Mouse (Mus musculus) megakaryocyte, adult 5-6 weeks (primary cell): ENCODE measurements around the gene Ndufaf3. TPM values are rescaled to one million over a fixed set of nuclear protein-coding genes. Genes with fewer than 3 reads are reported as not detected.

ENCODE experiments used
- ATAC-seq: 2 replicates; pipeline ENCODE4 v1.8.0; 2016; ENCODE audit warnings: mild to moderate bottlenecking, inconsistent platforms; ENCODE audit not compliant: poor library complexity, severe bottlenecking
- total RNA-seq, 2 experiments: library from RNA; stranded (forward) in 1 of 2; stranded (reverse) in 1 of 2; fragments of 153-499, 151-499 nt in 1 of 2; fragments of 221-1000, 200-1000 nt in 1 of 2; gene quantifications; 2 replicates each; pipeline versions ENCODE4 v1.2.3 to v1.2.4; 2015 to 2017

Gene Ndufaf3
- total RNA-seq, 2 experiments from 2014 or later: 22.7 to 40.7 TPM

DNA sequence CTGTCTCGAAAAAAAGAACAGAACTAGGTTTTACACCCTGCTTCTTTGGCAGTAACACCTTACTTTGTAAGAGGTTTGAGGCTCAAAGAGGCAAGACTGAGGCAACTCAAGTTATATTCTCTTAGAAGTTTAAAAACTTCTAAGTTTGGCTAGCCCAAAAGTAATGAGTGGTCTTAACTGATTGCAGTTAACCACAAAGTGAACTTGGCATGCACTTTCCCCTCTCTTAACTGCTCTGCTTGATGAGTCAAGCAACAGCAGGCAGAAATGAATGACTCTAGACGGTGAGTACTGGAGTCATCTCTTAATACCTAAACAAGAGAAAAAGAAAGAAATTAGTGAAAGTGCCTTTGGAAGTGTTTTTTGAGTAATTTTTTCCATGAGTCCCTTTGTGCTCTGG is 45.6 kb downstream of the Ndufaf3 start:
- ATAC-seq: no peak

DNA sequence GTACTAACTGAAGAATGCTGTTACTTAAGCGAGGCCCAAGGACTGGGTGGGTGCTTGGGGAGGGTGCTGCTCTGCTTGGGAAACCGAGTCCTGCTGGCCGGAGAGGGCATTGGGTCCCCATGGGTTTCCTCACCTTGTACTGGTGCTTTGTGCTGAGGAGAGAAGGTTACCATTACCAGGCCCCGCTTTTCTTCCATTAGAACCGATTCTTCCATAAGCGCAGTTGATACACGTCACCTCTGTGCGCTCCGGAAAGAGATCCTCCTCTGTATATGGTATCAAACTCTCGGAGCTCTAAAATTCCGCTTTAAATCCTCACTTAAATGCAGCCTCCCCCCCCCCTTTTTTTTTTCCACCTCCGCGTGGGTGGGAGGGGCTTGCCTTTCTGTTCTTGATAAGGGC is 49.3 kb downstream of the Ndufaf3 start:
- ATAC-seq: no peak; the same call in 1 of the 2 replicates

- ATAC-seq: peak; percentile 44
These were observed 49.8 kb downstream of the Ndufaf3 start for GRCm38 (mm10) chr9:108517253-108517930.

DNA sequence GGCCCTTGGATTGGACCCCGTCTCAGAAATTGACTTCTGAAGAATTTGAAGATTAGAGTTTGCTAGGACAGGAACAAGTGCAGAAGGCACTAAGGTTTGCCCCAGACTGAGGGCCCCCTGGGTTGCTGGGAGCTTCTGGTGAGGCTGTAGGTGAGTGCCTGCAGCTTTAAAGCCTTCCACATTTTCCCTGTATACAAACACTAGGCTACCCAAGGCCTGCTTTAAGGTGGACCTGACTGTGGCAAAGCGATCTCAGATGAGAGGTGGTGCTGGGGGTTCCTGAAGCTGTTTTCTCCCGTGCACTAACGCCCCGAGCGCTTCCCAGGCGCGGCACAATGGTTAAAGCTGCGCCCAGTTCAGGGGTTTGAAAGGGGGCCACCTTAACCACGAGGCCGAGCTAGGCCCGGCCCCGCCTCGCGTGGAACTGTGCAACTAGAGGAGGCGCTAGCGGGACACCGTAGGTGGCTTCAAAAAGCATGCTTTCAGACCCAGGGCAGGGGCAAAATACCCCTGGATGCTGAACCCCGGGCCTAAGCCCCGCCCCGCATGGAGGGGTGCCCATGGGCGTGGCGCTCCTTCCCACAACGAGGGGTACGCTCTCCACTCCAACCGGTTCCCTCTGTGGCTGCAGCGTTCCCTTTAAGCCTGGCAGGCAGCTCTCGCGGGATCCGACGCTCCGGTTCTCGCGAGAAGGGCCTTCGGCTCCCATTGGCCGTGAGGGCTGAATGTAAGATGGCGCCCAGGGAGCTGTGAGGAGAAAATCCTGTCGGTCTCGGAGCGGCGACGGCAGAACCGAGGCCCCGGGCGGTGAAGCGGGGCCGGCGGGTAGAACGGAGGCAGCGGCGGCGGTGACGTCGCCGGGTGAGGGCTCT is 50.6 kb downstream of the Ndufaf3 start, which contains the start of gene Qrich1:
Gene Qrich1, plus strand, starts transcription at position 427 of the 872 bp plus-strand sequence.
- peak; percentile 94 for ATAC-seq

Other genes with a start within 250 kb of the Ndufaf3 start
- gene Gpx1, start 228.5 kb downstream of the Ndufaf3 start, total RNA-seq (2015): 2,393 and 2,822 TPM in 2 replicates
- gene Gpx1, start 228.5 kb downstream of the Ndufaf3 start, total RNA-seq (2017): 1,668 and 1,978 TPM in 2 replicates
- gene Usp4, start 219.6 kb downstream of the Ndufaf3 start, total RNA-seq (2015): 144 and 148 TPM in 2 replicates
- gene Usp4, start 219.6 kb downstream of the Ndufaf3 start, total RNA-seq (2017): 75.0 and 78.7 TPM in 2 replicates
- 0.47 and 0.98 TPM in 2 replicates for gene 1700102P08Rik, start 174.6 kb downstream of the Ndufaf3 start, total RNA-seq (2015)
- gene 1700102P08Rik, start 174.6 kb downstream of the Ndufaf3 start, total RNA-seq (2017): 1.4 and 3.0 TPM in 2 replicates
- not detected in 2 replicates for gene Ccdc36, start 138.9 kb downstream of the Ndufaf3 start, total RNA-seq (2015)
- 0.15 and 0.28 TPM in 2 replicates for gene Ccdc36, start 138.9 kb downstream of the Ndufaf3 start, total RNA-seq (2017)
- not detected in 2 replicates for gene BC048562, start 131.0 kb downstream of the Ndufaf3 start, total RNA-seq (2015)
- gene BC048562, start 131.0 kb downstream of the Ndufaf3 start, total RNA-seq (2017): not detected in 2 replicates
- 26.7 and 29.4 TPM in 2 replicates for gene Ccdc71, start 106.9 kb downstream of the Ndufaf3 start, total RNA-seq (2015)
- gene Ccdc71, start 106.9 kb downstream of the Ndufaf3 start, total RNA-seq (2017): 10.9 and 12.8 TPM in 2 replicates
- 0.16 and 0.33 TPM in 2 replicates for gene Klhdc8b, start 105.9 kb downstream of the Ndufaf3 start, total RNA-seq (2015)
- gene Klhdc8b, start 105.9 kb downstream of the Ndufaf3 start, total RNA-seq (2017): 1.0 and 1.3 TPM in 2 replicates
- gene Lamb2, start 87.7 kb downstream of the Ndufaf3 start, total RNA-seq (2015): 0.13 and 0.73 TPM in 2 replicates
- gene Lamb2, start 87.7 kb downstream of the Ndufaf3 start, total RNA-seq (2017): 0.33 and 0.37 TPM in 2 replicates
- 29.3 and 33.2 TPM in 2 replicates for gene Usp19, start 76.8 kb downstream of the Ndufaf3 start, total RNA-seq (2015)
- 34.8 and 36.3 TPM in 2 replicates for gene Usp19, start 76.8 kb downstream of the Ndufaf3 start, total RNA-seq (2017)
- 120 and 137 TPM in 2 replicates for gene Qars, start 59.7 kb downstream of the Ndufaf3 start, total RNA-seq (2015)
- 130 and 144 TPM in 2 replicates for gene Qars, start 59.7 kb downstream of the Ndufaf3 start, total RNA-seq (2017)
- 68.1 and 74.0 TPM in 2 replicates for gene Qrich1, start 50.6 kb downstream of the Ndufaf3 start, total RNA-seq (2015)
- gene Qrich1, start 50.6 kb downstream of the Ndufaf3 start, total RNA-seq (2017): 97.9 and 109 TPM in 2 replicates
- 87.2 and 93.2 TPM in 2 replicates for gene Impdh2, start 7.1 kb downstream of the Ndufaf3 start, total RNA-seq (2015)
- gene Impdh2, start 7.1 kb downstream of the Ndufaf3 start, total RNA-seq (2017): 118 and 119 TPM in 2 replicates
- 46.8 and 52.0 TPM in 2 replicates for gene Dalrd3, start 2.5 kb upstream of the Ndufaf3 start, total RNA-seq (2015)
- gene Dalrd3, start 2.5 kb upstream of the Ndufaf3 start, total RNA-seq (2017): 21.9 and 22.5 TPM in 2 replicates
- gene Wdr6, start 11.3 kb upstream of the Ndufaf3 start, total RNA-seq (2015): 2.1 and 3.3 TPM in 2 replicates
- 3.1 and 4.0 TPM in 2 replicates for gene Wdr6, start 11.3 kb upstream of the Ndufaf3 start, total RNA-seq (2017)
- gene P4htm, start 30.2 kb upstream of the Ndufaf3 start, total RNA-seq (2015): 0.18 and 0.21 TPM in 2 replicates
- gene P4htm, start 30.2 kb upstream of the Ndufaf3 start, total RNA-seq (2017): not detected in 2 replicates
- gene Arih2, start 82.0 kb upstream of the Ndufaf3 start, total RNA-seq (2015): 18.0 and 21.3 TPM in 2 replicates
- gene Arih2, start 82.0 kb upstream of the Ndufaf3 start, total RNA-seq (2017): 56.0 and 57.5 TPM in 2 replicates
- gene Slc25a20, start 94.7 kb upstream of the Ndufaf3 start, total RNA-seq (2015): 18.4 and 20.2 TPM in 2 replicates
- gene Slc25a20, start 94.7 kb upstream of the Ndufaf3 start, total RNA-seq (2017): 22.0 and 22.9 TPM in 2 replicates
- gene Prkar2a, start 121.9 kb upstream of the Ndufaf3 start, total RNA-seq (2015): 15.9 and 20.6 TPM in 2 replicates
- gene Prkar2a, start 121.9 kb upstream of the Ndufaf3 start, total RNA-seq (2017): 15.5 and 35.4 TPM in 2 replicates
- 10.6 and 15.8 TPM in 2 replicates for gene Ip6k2, start 216.4 kb upstream of the Ndufaf3 start, total RNA-seq (2015)
- 30.6 and 35.4 TPM in 2 replicates for gene Ip6k2, start 216.4 kb upstream of the Ndufaf3 start, total RNA-seq (2017)
- 13.9 and 19.3 TPM in 2 replicates for gene Nckipsd, start 240.9 kb upstream of the Ndufaf3 start, total RNA-seq (2015)
- 11.5 and 14.8 TPM in 2 replicates for gene Nckipsd, start 240.9 kb upstream of the Ndufaf3 start, total RNA-seq (2017)